Mouse (Mus musculus): ENCODE results near the gene Flt3.
A peak's percentile ranks its signal among the peaks of the same experiment; 100 is the strongest.

Flt3 gene

DNA sequence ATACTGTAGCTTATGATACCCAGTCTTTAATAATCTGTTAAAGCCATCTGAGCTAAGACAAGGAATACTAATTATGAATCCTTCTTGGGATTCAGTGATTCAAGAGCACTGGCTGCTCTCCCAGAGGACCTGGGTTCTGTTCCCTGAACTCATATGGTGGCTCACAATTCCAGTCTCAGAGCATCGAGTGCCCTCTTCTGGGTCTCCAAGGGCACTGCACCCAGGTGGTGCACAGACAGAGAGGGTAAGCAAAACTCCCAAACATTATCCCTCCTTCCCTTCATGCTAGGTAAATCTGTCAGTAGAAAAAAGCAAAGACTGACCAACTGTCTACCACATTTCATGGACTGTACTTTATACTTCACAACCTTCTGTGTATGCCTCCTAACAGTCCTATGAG lies 54.3 kb downstream of the Flt3 start:
- no peak for DNase-seq

DNA sequence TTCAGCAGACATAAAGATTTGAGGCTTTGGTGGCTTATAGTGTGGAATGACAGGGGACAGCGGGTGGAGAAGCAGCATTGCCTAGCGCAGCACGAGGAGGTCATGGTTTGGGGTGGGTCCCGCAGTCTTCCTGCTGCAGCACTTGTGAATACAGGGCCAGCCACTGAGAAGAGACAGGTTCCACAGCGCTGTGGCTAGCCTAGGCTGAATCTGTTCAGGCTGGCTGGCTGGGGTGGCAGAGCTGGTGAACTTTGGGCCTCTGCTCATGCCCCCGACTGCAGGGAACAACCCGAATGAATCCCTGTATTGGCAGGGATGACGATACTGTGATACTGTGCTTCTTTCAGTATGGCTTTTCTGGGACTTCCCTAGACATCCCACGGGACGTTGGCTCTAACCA lies 56.4 kb downstream of the Flt3 start:
- no peak for DNase-seq

DNA sequence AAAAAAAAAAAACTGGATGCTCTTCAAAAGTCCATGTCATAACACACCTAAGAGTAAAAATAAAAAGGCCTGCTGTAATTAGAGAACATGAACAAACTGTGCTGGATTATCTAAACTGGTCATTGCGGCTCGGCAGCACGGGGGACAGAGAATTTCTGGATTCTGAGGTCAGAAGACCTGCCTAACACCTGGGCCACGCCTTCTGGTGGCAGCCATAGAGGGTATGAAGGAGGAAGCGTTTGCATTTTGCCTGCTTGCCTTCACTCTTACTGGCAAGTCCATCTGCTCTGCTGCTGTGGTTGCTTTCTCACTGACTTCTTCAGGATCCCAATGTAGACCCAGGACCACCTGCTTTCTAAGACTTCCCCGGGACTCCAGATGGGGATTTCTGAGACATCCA lies 57.4 kb downstream of the Flt3 start:
- DNase-seq, result no peak

DNA sequence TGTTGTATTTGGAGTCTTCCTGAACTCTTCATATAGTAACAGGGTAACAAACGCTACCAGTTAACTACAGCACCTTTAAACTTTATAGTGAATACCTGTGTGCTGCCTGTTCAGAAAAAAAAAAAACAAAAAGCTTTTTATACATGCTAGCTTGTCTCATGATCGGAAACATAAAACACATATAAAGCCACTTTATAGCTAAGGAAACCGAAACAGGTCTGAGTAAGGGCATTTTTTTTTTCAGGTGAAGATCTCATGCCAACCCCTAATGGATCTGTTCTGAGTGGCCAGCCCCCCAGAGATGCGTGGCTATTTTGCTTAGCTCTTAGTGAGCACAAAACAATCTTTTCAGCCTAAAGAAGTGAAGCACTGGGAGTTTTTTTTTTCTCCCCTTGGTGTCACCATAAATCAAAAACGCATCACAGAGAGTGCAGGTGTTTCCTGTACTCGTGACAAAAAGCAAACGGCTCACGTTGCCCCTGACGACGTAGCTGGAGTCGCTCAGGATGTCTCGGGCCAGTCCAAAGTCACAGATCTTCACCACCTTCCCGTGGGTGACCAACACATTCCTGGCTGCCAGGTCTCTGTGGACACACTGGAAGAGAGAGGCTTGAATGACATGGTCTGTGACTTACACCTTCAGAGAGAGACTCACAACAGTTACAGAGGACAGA lies 59.4 kb downstream of the Flt3 start:
- no peak for DNase-seq

DNA sequence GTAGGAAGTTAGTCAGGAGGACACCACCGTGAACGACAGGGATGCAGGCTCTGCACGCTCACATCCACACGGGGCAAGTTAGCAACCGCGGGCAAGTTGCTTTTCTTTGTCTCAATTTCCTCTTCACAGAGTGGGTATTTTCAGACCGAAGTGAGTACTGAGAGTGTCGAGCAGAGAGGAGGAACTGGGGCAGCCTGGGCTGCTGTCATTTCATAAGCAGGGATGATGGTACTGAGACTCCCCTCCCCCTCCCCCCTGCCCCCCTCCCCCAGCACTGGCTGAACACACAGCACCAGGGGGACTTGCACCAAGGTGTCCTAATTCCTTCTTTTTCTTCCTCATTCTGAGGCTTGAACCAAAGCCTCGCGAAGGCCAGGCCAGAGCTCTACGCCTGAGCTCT lies 60.7 kb downstream of the Flt3 start:
- DNase-seq, result no peak

DNA sequence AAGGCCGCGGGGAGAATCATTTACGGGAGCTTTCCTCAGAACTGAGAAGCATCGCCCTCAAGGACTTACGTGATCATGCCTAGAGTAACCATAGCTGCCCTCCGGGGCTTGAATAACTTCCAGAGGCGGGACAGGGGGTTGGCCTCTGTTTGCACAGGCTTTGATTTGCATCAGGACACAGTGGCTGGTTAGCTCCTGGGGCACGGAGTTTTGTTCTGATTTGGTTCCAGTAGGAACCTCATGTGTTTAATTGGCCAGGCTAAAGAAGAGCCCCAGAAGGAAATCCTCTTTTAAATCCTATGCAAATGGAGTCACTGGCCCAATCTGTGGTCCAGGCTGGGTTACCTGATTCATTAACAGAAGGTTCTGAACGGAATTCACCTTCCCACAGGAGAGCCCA lies 61.3 kb downstream of the Flt3 start:
- no peak for DNase-seq

DNA sequence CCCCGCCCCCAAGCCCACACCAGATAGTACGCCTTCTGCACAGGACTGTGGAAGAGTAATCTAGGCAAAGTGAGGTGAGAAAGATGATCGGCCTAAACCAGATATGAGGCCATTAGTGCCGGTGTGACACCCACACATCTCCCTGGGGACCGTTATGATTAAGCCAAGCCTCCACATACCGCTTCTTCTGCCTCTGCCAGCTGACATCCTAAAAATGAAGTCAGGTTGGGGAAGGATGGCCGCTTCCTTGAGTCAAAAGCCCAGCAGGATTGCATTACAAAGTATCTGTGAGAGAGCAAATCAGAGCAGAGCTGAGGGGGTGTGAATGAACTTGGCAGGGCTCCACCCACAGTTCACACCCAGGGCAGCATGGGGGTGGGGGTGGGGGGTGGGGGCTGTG lies 67.6 kb downstream of the Flt3 start:
- no peak for DNase-seq

DNA sequence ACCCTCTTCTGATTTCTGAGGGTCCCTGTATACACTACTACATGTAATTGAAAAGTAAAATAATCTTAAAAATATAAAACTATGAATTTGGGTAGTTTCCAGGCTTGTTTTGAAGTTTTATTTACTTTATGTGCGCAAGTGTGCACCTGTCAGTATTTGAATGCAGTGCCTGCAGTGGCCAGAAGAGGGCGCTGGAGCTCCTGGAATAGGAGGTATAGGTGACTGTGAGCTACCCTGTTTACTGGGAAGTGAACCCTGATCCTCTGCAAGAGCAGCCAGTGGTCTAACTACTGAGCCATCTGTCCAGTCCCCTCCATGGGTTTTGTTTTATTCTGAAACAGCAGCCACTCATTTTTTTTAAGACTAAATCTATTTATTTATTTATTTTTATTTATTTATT lies 68.7 kb downstream of the Flt3 start:
- DNase-seq, result peak; percentile 49

DNA sequence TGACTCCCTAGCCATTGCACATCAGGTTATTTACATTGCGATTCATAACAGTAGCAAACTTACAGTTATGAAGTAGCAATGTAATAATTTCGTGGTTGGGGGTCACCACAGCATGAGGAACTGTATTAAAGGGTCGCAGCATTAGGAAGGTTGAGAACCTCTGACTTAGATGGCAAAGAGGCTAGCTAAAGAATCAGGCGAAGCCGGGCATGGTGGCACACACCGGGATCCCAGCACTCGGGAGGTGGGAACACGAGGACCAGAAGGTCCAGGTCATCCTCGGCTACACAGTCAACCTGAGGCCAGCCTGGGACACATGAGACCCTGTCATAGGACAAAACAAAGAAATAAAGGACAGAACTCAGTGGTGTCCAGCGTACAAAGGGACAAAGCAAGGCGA lies 70.3 kb downstream of the Flt3 start:
- DNase-seq, result no peak

DNA sequence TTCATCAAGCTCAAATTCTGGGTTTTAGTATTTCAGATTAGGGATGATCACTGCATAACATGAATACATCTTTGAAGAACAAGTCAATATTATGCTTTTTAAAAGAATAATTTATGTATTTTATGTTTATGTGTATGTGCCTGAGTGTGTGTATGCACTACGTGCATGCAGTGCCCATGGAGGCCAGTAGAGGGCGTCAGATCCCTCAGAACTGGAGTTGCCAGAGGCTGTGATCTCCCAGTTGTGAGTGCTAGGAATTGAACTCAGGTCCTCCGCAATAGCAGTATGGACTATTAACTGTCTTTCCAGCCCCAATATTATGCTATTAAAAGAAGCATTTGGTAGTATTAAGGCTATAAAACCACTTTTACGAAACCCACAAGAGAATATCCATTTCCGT lies 72.7 kb downstream of the Flt3 start:
- no peak for DNase-seq

DNA sequence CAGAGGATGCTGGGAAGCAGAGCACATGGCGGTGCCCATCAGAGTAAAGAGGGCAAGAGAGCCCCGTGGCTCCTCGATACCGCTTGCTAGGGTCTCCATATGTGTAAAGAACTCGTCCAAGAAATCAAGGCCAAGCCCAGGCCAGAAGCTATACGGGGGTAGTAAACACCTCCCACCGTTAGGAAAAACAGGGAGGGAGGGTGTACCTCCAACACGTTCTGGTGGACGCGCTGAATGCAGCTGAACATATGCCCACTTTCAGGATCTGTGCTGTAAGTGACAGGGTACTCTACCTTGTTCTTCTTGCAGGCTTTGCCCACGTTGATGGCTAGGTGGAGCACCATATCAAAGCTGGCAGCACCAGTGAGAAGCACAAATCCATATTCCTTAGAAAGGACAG lies 74.4 kb downstream of the Flt3 start:
- no peak for DNase-seq

DNA sequence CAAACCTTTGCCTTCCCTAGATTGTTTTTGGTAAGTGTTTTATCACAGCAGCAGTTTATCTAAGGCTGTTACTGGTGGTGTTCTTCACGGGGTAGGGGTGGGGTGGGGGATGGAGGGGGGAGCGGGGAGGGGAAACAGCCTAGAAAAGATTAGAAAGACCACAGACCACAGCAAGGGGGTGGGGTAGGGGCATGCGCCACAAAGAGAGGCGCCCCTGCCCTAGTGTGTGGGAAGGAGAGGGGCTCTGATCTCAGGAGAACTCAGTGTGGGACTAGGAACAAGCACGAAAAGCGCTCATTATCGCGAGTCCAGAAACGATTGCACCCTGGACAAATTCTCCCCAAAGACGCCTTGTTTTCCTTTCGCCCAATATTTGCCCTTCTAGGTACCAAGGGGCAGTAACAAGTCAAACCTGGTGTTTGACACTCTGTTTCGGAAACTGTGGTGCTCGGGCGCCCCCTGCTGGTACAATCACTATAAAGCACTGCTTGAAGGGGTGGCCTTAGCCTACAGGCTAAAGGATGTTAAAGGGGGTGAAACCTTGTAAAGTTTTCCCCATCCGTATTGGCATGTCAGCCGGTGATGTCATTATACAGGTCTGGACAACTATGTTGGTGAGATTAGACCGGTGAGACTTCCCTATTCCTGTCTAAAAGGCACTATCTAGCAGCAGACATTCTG lies 76.9 kb downstream of the Flt3 start:
- peak; percentile 75 for DNase-seq

DNA sequence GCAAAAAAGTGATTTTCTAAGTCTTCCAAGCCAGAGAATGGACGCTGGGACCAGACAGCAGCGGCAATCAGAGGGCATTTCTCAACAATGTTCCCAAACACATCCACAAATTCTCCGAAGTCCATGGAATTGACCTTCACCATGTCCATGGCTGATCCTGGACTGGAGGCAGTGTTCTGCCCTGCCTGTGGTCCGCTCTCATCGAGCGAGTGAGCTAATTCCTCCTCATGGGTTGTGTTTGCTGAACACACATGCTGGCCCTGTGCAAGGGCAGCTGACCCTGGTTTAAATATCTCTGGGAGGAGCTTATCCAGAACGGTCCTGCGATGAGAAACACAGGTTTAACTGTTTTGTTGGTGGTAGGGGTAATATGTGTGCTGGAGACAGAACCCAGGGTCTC lies 78.1 kb downstream of the Flt3 start, which contains the start of gene Urad:
Urad (minus strand) TSS at position 258 of the 400 bp plus-strand sequence.
- DNase-seq, result no peak

DNA sequence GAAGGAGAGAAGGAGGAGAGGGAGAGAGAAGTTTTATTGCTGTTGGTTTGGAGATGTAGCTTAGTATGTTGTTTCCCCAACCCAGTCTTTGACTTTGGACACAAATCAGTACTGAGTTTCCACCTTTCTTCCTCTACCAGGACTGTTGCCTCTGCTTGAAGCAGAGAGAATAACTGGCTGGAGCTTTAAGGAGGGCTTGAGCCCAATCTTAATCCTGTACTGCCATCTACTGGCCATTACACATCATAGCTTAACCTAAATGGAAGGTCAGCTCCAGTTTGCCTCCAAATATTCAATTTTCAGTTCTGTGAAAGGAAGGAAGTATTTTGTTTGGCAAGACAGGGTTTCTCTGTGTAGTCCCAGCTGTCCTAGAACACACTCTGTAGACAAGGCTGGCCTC lies 80.6 kb downstream of the Flt3 start:
- no peak for DNase-seq

DNA sequence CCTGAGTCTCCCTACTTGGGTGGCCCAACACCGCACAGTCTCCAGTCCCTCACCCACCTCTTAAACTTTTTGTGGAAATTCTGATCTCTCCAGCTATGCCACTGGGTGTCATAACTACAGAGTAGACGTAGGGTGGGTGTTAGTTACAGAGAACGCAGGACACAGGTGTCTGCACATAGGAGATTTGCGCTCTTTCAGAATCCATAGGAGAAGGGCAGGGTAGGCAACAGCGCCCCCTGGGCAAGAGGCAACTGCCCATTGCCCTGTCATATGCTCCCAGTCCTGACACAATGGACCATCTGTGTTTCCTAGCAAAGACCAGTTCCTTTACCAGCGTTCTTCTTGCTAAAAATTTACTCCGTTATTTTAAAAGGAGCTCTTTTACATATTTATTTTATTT lies 82.3 kb downstream of the Flt3 start:
- DNase-seq, result no peak

DNA sequence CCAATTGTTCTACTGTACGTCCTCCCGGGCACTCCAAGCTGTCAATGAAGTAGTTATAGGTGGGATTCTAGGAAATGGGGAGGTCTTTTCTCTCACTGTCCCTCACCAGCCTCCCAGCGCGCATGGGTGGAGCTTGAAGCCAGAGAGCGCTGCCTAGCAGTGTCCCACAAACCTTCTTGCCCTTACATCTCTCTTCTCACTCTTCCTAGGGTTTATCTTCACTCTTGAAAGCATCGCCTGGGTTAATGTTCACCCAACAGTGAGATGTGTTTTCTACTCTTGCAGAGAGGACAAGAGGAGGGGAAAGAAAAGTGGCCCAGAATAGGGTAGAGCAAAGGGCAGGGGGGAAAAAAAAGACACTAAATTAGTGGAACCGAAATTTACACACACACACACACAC lies 83.0 kb downstream of the Flt3 start:
- no peak for DNase-seq

DNA sequence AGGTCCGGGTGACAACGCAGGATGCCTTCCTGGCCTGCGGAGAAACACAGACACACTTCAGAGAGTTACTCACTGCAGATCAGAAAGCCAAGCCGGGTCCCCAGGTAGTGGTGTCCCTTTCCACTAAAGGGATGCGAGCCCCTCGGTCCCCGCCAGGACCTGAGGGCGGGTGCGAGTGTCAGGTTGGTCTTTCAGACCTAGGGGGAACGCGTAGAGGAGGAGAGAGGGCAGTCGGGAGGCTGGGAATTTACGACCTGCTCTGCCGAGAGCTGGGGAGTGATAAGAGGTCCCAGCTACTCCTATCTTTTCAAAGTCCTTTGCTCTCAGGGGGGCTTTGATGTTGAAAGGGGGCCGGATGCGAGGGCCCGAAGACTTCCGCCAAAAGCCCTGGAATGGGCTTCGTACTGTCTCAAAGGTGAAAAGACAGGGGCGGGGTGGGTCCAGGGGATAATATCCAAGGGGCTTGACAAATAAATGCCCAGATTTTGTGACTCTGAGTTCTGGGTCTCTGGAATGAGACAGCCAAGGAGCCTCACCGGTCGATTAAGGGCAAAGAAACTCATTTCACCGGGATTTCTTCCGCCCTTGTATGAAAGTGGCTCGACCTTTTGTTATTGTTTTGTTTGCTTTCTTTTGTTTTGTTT lies 84.7 kb downstream of the Flt3 start:
- no peak for DNase-seq

DNA sequence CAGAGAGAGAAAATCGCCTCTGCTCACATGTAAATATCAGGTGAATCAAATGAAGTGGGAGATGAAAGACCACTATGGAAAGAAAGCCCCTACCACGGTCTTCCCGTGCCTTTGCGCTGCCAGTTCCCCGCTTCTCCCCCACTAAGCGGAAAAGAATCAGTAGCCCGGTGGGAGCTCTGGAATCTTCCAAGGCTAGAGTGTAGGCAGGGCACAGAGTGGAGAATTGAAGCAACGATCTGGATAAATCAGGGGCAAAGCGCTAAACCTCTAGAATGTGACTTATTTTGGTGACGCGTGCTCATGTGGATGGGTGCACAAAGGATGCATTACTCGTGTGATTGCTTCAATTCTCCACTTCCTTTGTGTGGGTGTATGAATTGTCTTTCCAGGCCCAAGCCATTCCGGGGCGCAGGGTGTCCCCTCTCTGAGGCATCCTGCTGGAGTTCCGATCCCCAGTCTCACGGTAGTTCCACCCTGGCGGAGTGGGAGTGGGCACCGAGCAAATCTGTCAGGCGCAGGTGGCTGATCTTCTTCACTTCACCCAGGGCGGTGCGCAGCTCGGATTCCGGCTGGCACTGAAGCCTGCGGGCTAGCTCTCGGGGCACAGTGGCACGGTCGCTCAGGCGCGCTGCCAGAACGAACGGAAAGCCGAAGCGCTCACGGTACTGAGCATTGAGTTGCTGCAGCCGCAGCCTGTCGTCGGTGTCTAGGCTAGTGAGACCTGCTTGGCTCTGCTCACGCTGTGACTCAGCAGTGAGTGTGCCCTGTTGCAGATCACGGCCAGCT lies 85.5 kb downstream of the Flt3 start:
- DNase-seq, result no peak

DNA sequence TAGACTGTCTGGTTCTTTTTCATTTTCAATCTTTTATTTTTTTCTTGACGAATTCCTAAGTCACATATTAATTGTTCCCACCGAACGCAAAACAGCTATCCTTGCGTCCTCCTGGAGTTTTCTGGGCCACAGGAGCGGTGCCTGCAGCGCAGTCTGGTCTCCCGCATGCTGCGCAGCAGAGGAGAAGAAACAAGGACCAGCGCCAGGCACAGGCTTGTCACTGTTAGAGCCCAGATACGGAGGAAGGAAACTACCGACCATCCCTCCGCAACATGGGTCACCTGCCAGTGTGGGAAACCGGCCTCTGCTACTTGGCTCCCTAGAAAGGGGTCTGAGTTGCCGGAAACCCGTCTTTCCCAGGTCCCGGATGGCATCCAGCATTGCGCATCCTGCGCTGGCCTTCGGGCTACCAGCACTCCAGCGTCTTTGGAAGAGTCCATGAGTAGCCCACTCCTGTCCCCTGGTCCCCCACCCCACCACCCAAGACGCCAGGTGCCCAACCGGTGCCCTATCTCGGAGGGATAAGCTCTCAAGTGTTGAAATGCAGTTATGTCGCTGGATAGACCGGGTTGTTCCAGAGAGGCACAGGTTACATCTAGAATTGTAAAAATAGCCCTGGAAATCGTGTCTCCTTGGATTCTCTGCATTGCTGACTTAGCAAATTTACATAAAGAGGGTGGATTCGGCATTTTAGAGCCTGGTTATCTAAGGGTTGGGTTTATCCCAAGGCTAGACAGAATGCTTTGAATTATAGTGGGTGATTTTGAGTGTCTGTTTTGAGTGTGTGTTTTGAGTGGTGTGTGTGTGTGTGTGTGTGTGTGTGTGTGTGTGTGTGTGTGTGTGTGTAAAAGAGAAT lies 87.2 kb downstream of the Flt3 start:
- no peak for DNase-seq

DNA sequence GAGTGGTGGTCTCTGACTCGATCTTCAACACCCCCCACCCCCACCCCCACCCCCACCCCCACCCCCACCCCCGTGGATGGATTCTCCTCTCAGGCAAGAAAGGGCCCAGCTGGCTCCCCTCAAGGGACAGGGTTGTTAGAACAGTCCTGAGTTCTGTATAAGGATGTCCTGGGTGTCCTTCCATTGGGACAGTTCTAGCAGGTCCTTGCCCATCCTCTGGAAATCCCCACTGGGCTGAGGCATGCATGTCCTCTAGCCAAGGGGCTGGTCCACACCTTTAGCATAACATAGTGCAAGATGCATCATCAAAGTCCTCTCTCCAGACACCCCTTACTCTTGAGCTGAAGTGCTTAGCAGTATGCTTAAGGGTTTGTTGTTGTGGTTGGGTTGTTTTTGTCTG lies 90.5 kb downstream of the Flt3 start:
- no peak for DNase-seq

DNA sequence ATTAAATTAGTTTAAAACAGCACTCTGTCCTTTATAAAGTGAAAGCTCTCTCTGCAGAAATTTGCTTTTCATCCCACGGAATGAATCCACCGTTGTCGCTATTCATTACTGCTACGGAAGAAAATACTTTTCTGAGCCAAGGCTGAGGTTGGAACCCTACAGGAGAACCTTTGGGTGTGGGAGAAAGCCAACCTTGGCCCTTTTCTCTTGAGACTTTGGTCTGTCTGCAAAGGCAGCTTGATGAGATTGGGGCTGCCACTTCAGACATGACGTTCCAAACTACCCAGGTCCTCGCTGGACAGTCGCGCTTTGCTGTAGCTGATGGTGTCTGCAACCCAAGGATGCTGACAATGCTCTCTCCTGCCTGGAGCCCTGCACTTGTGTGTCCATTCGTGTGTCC lies 91.8 kb downstream of the Flt3 start:
- no peak for DNase-seq

DNA sequence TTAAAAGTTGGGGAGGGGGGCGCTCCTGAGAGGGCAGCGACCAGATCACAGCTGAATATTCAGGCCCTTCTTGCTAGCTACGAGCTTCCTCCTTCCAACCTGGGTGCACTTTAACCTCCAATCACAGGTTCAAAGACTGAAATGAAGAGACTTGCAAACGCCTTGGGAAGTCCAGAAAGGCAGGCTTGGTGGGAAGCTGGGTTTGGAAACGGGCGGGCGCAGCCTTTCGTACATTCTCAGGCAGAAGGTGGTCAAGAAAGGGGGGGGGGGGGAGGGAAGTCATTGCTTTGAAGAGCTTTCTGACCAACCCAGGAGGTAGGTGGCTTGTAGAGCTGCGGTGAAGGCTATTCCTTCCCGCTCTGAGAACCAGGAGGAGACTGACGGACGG lies 92.9 kb downstream of the Flt3 start:
- no peak for DNase-seq
